Mouse (Mus musculus): Measurements from ENCODE around the gene Plac1. TPM values are rescaled to one million over a fixed set of nuclear protein-coding genes. Genes with fewer than 3 reads are reported as not detected.

Plac1 gene
- polyA plus RNA-seq, 1 experiment from 2014 or later, result 2.8 TPM

- no peak for DNase-seq (ENCODE audit: low spot score)
- no peaks in the 10 kb centered on the region for H3K27me3 ChIP-seq (ENCODE audit: control insufficient read depth, insufficient read depth, low read length)
- no peaks in the 10 kb centered on the region for H3K4me1 ChIP-seq (replicated peaks; ENCODE audit: control insufficient read depth, insufficient read depth, low read length)
- WGBS, result 77% methylated on average over 5 of the region's 5 CpGs
- H3K4me3 ChIP-seq (ENCODE audit: low read depth, low read length), result no peak overlapping the region
- H3K9me3 ChIP-seq (ENCODE audit: control insufficient read depth, low read length), result no peaks in the 10 kb centered on the region
- H3K27ac ChIP-seq (ENCODE audit: low read depth, low read length), result no peak overlapping the region
- H3K9ac ChIP-seq (ENCODE audit: low read length), result no peak overlapping the region
- no peaks in the 10 kb centered on the region for H3K36me3 ChIP-seq (ENCODE audit: control insufficient read depth, insufficient read depth, low read length)
- no peak for ATAC-seq (replicated peaks; ENCODE audit: low FRiP score)
- no peak overlapping the region for H3K4me2 ChIP-seq (ENCODE audit: low read depth, low read length, severe bottlenecking)
Observed at GRCm38 (mm10) chrX:53085559-53085958, 154.4 kb downstream of the Plac1 start.

GRCm38 (mm10) chrX:53064406-53064805 lies 175.5 kb downstream of the Plac1 start:
- no peak for DNase-seq (ENCODE audit: low spot score)
- Histone ChIP-seq H3K27me3 (ENCODE audit: control insufficient read depth, insufficient read depth, low read length) (no peaks in the 10 kb centered on the region), H3K27ac (ENCODE audit: low read depth, low read length) (no peak overlapping the region), H3K4me2 (ENCODE audit: low read depth, low read length, severe bottlenecking) (no peak overlapping the region), H3K9ac (ENCODE audit: low read length) (no peak overlapping the region), H3K4me1 (replicated peaks; ENCODE audit: control insufficient read depth, insufficient read depth, low read length) (no peaks in the 10 kb centered on the region), H3K36me3 (ENCODE audit: control insufficient read depth, insufficient read depth, low read length) (no peaks in the 10 kb centered on the region), H3K9me3 (ENCODE audit: control insufficient read depth, low read length) (no peaks in the 10 kb centered on the region), H3K4me3 (ENCODE audit: low read depth, low read length) (no peak overlapping the region)
- WGBS, result 92% methylated on average over 3 of the region's 3 CpGs
- no peak for ATAC-seq (replicated peaks; ENCODE audit: low FRiP score)

- 0 out of 2 replicates have a peak overlapping the region, but pooled peaks have one; percentile 5 for H3K4me2 ChIP-seq (ENCODE audit: low read depth, low read length, severe bottlenecking)
- H3K4me1 ChIP-seq (replicated peaks; ENCODE audit: control insufficient read depth, insufficient read depth, low read length), result no peaks in the 10 kb centered on the region
- H3K9ac ChIP-seq (ENCODE audit: low read length), result no peak overlapping the region
- H3K27me3 ChIP-seq (ENCODE audit: control insufficient read depth, insufficient read depth, low read length), result no peaks in the 10 kb centered on the region
- 19% methylated on average over 11 of the region's 11 CpGs for WGBS
- no peak for ATAC-seq (replicated peaks; ENCODE audit: low FRiP score)
- H3K4me3 ChIP-seq (ENCODE audit: low read depth, low read length), result no peak overlapping the region
- no peaks in the 10 kb centered on the region for H3K36me3 ChIP-seq (ENCODE audit: control insufficient read depth, insufficient read depth, low read length)
- no peak overlapping the region for H3K27ac ChIP-seq (ENCODE audit: low read depth, low read length)
- H3K9me3 ChIP-seq (ENCODE audit: control insufficient read depth, low read length), result no peaks in the 10 kb centered on the region
- no peak for DNase-seq (ENCODE audit: low spot score)
Observed at GRCm38 (mm10) chrX:53059426-53060007, 180.4 kb downstream of the Plac1 start.

GRCm38 (mm10) chrX:53058459-53059280 lies 181.2 kb downstream of the Plac1 start:
- 10% methylated on average over 33 of the region's 33 CpGs for WGBS
- Histone ChIP-seq H3K27me3 (ENCODE audit: control insufficient read depth, insufficient read depth, low read length) (no peaks in the 10 kb centered on the region), H3K27ac (ENCODE audit: low read depth, low read length) (no peak overlapping the region)

DNA sequence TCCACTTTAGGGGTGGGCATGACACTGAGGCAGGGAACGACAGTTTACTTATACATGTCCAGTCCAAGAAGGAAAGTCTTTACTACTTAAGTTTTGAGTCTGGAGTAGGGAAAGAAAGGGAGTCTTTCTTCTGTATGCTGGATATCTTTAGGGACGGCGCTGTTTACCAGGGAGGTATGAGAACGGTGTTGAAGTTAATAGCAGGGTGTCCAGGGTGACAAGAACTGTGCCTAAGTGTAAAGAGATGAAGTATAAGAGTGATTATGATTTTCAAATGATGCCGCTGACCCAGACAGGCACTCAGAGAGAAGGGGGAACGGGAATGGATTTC lies 182.2 kb downstream of the Plac1 start:
- no peak for DNase-seq (ENCODE audit: low spot score)
- Histone ChIP-seq H3K27me3 (ENCODE audit: control insufficient read depth, insufficient read depth, low read length) (no peaks in the 10 kb centered on the region), H3K4me1 (replicated peaks; ENCODE audit: control insufficient read depth, insufficient read depth, low read length) (no peaks in the 10 kb centered on the region), H3K9me3 (ENCODE audit: control insufficient read depth, low read length) (no peaks in the 10 kb centered on the region), H3K27ac (ENCODE audit: low read depth, low read length) (no peak overlapping the region), H3K4me2 (ENCODE audit: low read depth, low read length, severe bottlenecking) (peak overlapping the region; percentile 49; the same call in 1 of the 2 replicates), H3K4me3 (ENCODE audit: low read depth, low read length) (no peak overlapping the region), H3K36me3 (ENCODE audit: control insufficient read depth, insufficient read depth, low read length) (no peaks in the 10 kb centered on the region), H3K9ac (ENCODE audit: low read length) (peak overlapping the region; percentile 23; the same call in 1 of the 2 replicates)
- 15% methylated on average over 6 of the region's 6 CpGs for WGBS
- no peak for ATAC-seq (replicated peaks; ENCODE audit: low FRiP score)

More at GRCm38 (mm10) chrX:53058459-53059280, 181.2 kb downstream of the Plac1 start:
- peak overlapping the region; percentile 23 for H3K4me3 ChIP-seq (ENCODE audit: low read depth, low read length)
- H3K4me1 ChIP-seq (replicated peaks; ENCODE audit: control insufficient read depth, insufficient read depth, low read length), result no peaks in the 10 kb centered on the region
- H3K36me3 ChIP-seq (ENCODE audit: control insufficient read depth, insufficient read depth, low read length), result no peaks in the 10 kb centered on the region
- H3K9ac ChIP-seq (ENCODE audit: low read length), result peak overlapping the region; percentile 10; the same call in 1 of the 2 replicates
- ATAC-seq (replicated peaks; ENCODE audit: low FRiP score) (no peak), DNase-seq (ENCODE audit: low spot score) (peak; percentile 62)
- no peaks in the 10 kb centered on the region for H3K9me3 ChIP-seq (ENCODE audit: control insufficient read depth, low read length)
- peak overlapping the region; percentile 54 for H3K4me2 ChIP-seq (ENCODE audit: low read depth, low read length, severe bottlenecking)

GRCm38 (mm10) chrX:53057054-53057759 lies 182.7 kb downstream of the Plac1 start:
- H3K4me2 ChIP-seq (ENCODE audit: low read depth, low read length, severe bottlenecking), result peak overlapping the region; percentile 49
- H3K36me3 ChIP-seq (ENCODE audit: control insufficient read depth, insufficient read depth, low read length), result no peaks in the 10 kb centered on the region
- no peaks in the 10 kb centered on the region for H3K9me3 ChIP-seq (ENCODE audit: control insufficient read depth, low read length)
- peak overlapping the region; percentile 69 for H3K9ac ChIP-seq (ENCODE audit: low read length)
- peak overlapping the region; percentile 47 for H3K4me3 ChIP-seq (ENCODE audit: low read depth, low read length)
- DNase-seq (ENCODE audit: low spot score) (peak; percentile 92), ATAC-seq (replicated peaks; ENCODE audit: low FRiP score) (peak; percentile 92)
- no peaks in the 10 kb centered on the region for H3K27me3 ChIP-seq (ENCODE audit: control insufficient read depth, insufficient read depth, low read length)
- 17% methylated on average over 27 of the region's 42 CpGs for WGBS
- H3K27ac ChIP-seq (ENCODE audit: low read depth, low read length), result peak overlapping the region; percentile 57; the same call in 1 of the 2 replicates
- H3K4me1 ChIP-seq (replicated peaks; ENCODE audit: control insufficient read depth, insufficient read depth, low read length), result 0 out of 2 replicates have a peak, but pooled peaks cover 1% of the 10 kb centered on the region

DNA sequence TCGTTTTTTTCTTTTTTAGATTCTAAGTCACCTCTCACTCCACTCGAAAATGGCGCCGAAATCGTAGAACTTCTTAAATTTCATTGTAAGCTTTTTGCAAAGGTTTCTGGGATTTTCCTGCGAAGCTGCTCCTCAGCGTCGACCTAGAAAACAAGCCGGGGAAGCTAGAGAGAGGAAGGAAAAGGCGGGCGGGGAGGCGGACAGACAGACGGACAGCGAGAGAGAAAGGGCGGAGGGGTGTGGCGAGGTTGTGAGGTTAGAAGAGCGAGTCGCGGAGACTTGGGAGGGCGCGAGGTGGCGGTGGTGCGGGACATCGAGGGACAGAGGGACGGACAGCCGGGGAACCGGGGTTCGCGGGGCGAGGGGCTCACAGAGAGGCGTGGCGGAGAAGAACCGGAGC lies 183.3 kb downstream of the Plac1 start:
- ATAC-seq (replicated peaks; ENCODE audit: low FRiP score) (no peak; the same call in 1 of the 2 replicates), DNase-seq (ENCODE audit: low spot score) (peak; percentile 67)
- no peaks in the 10 kb centered on the region for H3K36me3 ChIP-seq (ENCODE audit: control insufficient read depth, insufficient read depth, low read length)
- H3K9ac ChIP-seq (ENCODE audit: low read length), result peak overlapping the region; percentile 69
- H3K4me2 ChIP-seq (ENCODE audit: low read depth, low read length, severe bottlenecking), result peak overlapping the region; percentile 49
- WGBS, result 25% methylated on average over 32 of the region's 33 CpGs
- no peaks in the 10 kb centered on the region for H3K9me3 ChIP-seq (ENCODE audit: control insufficient read depth, low read length)
- H3K4me3 ChIP-seq (ENCODE audit: low read depth, low read length), result peak overlapping the region; percentile 47
- H3K27me3 ChIP-seq (ENCODE audit: control insufficient read depth, insufficient read depth, low read length), result no peaks in the 10 kb centered on the region
- 0 out of 2 replicates have a peak, but pooled peaks cover 1% of the 10 kb centered on the region for H3K4me1 ChIP-seq (replicated peaks; ENCODE audit: control insufficient read depth, insufficient read depth, low read length)
- H3K27ac ChIP-seq (ENCODE audit: low read depth, low read length), result peak overlapping the region; percentile 57; the same call in 1 of the 2 replicates

GRCm38 (mm10) chrX:53055771-53056170 lies 184.1 kb downstream of the Plac1 start:
- Histone ChIP-seq H3K9ac (ENCODE audit: low read length) (peak overlapping the region; percentile 69), H3K9me3 (ENCODE audit: control insufficient read depth, low read length) (no peaks in the 10 kb centered on the region), H3K27ac (ENCODE audit: low read depth, low read length) (no peak overlapping the region), H3K36me3 (ENCODE audit: control insufficient read depth, insufficient read depth, low read length) (no peaks in the 10 kb centered on the region), H3K27me3 (ENCODE audit: control insufficient read depth, insufficient read depth, low read length) (no peaks in the 10 kb centered on the region), H3K4me3 (ENCODE audit: low read depth, low read length) (peak overlapping the region; percentile 47), H3K4me2 (ENCODE audit: low read depth, low read length, severe bottlenecking) (peak overlapping the region; percentile 49), H3K4me1 (replicated peaks; ENCODE audit: control insufficient read depth, insufficient read depth, low read length) (0 out of 2 replicates have a peak, but pooled peaks cover 1% of the 10 kb centered on the region)
- DNase-seq (ENCODE audit: low spot score) (no peak), ATAC-seq (replicated peaks; ENCODE audit: low FRiP score) (no peak)
- WGBS, result 16% methylated on average over 9 of the region's 9 CpGs

All from forebrain, embryonic 11.5 days (tissue).